Mouse (Mus musculus): ENCODE measurements around the gene Gm3755. TPM values are rescaled to one million over a fixed set of nuclear protein-coding genes. Genes with fewer than 3 reads are reported as not detected.
A peak's percentile ranks its signal among the peaks of the same experiment; 100 is the strongest.
"Not testable (repeated sequence)": the region's sequence is repeated elsewhere in the genome, so short reads cannot be mapped to it uniquely, and the experiment has no call there.

Gm3755 gene
- polyA plus RNA-seq (2016; fragmentation: Nextera tagmentation; extraction: Ambion mirVana) = not detected in 2 replicates

DNA sequence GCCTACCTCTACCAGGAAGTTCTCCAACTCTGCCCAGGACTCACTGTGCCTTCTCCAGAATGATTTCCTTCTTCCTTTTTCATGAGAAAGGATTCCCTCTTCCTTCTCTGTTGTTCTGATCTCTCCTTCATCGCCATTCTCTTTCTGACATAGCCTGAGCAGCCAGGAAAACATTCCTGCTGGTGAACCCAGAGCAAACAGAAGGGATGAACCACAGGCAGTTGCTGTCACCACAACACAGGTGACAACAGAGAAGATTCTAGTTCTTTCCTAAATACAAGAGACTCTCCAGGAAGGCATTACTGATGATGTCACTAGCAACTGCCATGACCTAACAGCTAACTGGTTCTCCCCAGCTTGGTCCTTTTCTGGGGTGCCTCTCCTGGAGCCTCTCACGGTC lies at the start of gene Gm3755:
Gm3755 (minus strand) TSS at position 101 of the 400 bp plus-strand sequence.
- not testable (repeated sequence) for H3K9me3 ChIP-seq; DNase-seq (ENCODE audit: low spot score); H3K27me3 ChIP-seq (ENCODE audit: insufficient read depth, poor library complexity, severe bottlenecking); H3K27ac ChIP-seq; H3K4me3 ChIP-seq; H3K36me3 ChIP-seq; H3K4me1 ChIP-seq
- WGBS = no CpG with 5 or more reads among the region's 2 CpGs

DNA sequence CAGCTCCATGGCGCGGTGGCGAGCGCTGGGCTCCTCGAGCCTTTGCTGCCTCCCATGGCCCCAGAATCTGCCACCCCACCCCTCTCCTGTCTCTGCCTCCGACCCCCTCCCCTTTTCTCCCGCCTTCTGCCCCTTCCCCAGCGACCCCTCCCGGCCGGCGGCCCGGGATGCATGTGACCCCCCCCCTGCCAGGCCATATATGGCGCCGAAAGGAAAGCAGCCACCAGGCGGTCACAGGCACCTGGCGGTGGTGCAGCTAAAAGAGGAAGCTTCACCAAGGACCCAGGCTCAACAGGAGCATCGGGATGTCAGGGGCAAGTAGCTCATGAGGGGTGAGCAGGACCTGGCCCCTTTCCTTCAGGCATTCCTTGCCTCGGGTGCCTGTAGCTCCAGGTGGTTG lies 38.0 kb upstream of the Gm3755 start:
- H3K4me3 ChIP-seq = peak overlapping the region; percentile 48
- not testable (repeated sequence) for H3K4me1 ChIP-seq; H3K9me3 ChIP-seq; H3K27me3 ChIP-seq (ENCODE audit: insufficient read depth, poor library complexity, severe bottlenecking); H3K36me3 ChIP-seq
- WGBS = under 1% methylated on average over 13 of the region's 18 CpGs
- peak; percentile 46 for DNase-seq (ENCODE audit: low spot score)
- H3K27ac ChIP-seq = peak overlapping the region; percentile 73; the same call in 1 of the 2 replicates

- not testable (repeated sequence) for H3K36me3 ChIP-seq; H3K27me3 ChIP-seq (ENCODE audit: insufficient read depth, poor library complexity, severe bottlenecking); H3K4me1 ChIP-seq; DNase-seq (ENCODE audit: low spot score); H3K4me3 ChIP-seq; H3K27ac ChIP-seq; H3K9me3 ChIP-seq
- WGBS = 64% methylated on average over 1 of the region's 3 CpGs
These were observed 32.9 kb upstream of the Gm3755 start, which contains the start of gene Gm3752 for GRCm38 (mm10) chr14:7483662-7484061. Gm3752 (minus strand) TSS chr14:7483762.

DNA sequence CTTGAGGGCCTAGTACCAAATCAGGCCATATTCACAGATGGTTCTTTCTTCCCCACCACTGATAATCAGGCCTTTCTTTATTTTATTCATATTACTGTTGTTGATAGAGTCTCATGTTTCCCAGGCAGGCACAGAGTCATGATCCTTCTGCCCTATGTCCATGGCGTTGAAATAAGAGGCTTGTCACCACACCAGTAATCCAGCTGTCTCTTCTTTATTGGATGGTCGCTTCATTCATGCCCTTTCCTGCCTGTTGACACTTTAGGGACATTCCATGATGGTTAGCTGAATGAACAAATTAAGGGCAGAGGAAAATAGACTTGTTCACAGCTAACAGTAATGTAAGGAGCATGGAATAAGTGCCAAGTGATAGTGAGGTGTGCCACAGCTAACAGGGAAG lies 28.2 kb downstream of the Gm3755 start:
- not testable (repeated sequence) for H3K27ac ChIP-seq; DNase-seq (ENCODE audit: low spot score); H3K36me3 ChIP-seq; H3K9me3 ChIP-seq; H3K4me3 ChIP-seq; H3K4me1 ChIP-seq; H3K27me3 ChIP-seq (ENCODE audit: insufficient read depth, poor library complexity, severe bottlenecking)
- 72% methylated on average over 2 of the region's 2 CpGs for WGBS

Other genes starting within 250 kb of the Gm3755 start
- gene Gm3727, start 186.2 kb downstream of the Gm3755 start, polyA plus RNA-seq (2016; fragmentation: Nextera tagmentation; extraction: Ambion mirVana) = not detected in 2 replicates
- 2.1 and 2.6 TPM in 2 replicates for gene Gm3739, start 135.9 kb downstream of the Gm3755 start, polyA plus RNA-seq (2016; fragmentation: Nextera tagmentation; extraction: Ambion mirVana)
- not detected in 2 replicates for gene Gm5797, start 118.5 kb downstream of the Gm3755 start, polyA plus RNA-seq (2016; fragmentation: Nextera tagmentation; extraction: Ambion mirVana)
- not detected in 2 replicates for gene Gm8374, start 85.8 kb downstream of the Gm3755 start, polyA plus RNA-seq (2016; fragmentation: Nextera tagmentation; extraction: Ambion mirVana)
- gene Gm3752, start 32.8 kb upstream of the Gm3755 start, polyA plus RNA-seq (2016; fragmentation: Nextera tagmentation; extraction: Ambion mirVana) = 1.5 and 2.0 TPM in 2 replicates
- 0.23 and 0.63 TPM in 2 replicates for gene Gm3558, start 117.6 kb upstream of the Gm3755 start, polyA plus RNA-seq (2016; fragmentation: Nextera tagmentation; extraction: Ambion mirVana)
- gene Gm10338, start 144.7 kb upstream of the Gm3755 start, polyA plus RNA-seq (2016; fragmentation: Nextera tagmentation; extraction: Ambion mirVana) = not detected in 2 replicates
- gene Gm10128, start 193.1 kb upstream of the Gm3755 start, polyA plus RNA-seq (2016; fragmentation: Nextera tagmentation; extraction: Ambion mirVana) = not detected in 2 replicates